Mouse (Mus musculus) embryonic fibroblast, embryonic 13.5 days (primary cell): Measurements from ENCODE around the gene Lrrc3c.

Experiments used
- CTCF ChIP-seq: IDR thresholded peaks from 2 replicates; pipeline ENCODE4 v1.5.1; 2011; ENCODE audit warnings: mild to moderate bottlenecking, control low read depth, low read length, moderate library complexity, borderline replicate concordance; ENCODE audit not compliant: insufficient read depth
- POLR2A ChIP-seq: IDR thresholded peaks from 2 replicates; pipeline ENCODE4 v1.6.1; 2011; ENCODE audit warnings: low read depth, mild to moderate bottlenecking, control low read depth, low read length, moderate library complexity

GRCm38 (mm10) chr11:98563921-98564414 is 34.1 kb upstream of the Lrrc3c start:
- TF ChIP-seq POLR2A (no peak), CTCF (no peak)
